Comparison of ENCODE assay signal across 8 mouse cellular contexts in the genomic region with DNA sequence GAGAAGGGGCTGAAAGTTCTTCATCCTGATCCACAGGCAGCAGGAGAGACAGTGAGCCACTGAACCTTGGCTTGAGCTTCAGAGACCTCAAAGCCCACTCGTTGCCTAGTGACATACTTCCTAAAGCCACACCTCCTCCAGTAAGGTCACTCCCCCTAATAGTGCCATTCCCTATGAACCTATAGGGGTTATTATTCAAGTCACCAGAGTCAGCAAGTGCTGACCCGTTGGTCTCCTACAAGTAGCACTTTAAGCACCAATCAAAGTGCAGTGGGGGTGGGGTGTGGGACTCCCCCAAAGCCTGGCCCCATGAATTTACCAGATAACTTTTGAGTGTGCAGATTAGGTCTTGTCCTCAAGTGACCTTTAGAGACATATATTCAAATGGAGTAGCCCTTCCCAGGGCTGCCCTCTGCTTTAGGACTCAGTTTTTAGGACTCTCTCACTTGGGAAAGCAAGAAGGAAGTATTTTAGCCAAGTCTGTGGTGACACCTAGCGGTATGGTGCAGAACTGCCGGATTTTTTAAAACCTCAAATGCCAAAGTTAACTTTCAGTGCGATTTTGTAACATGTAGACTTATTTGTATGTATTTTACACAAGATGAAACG. TPM values are rescaled to one million over a fixed set of nuclear protein-coding genes. Genes with fewer than 3 reads are reported as not detected.
DNase-seq lines count a peak whose midpoint lies in the region; ATAC-seq and TF ChIP-seq lines count a peak whose summit lies in the region.

A gene (minus strand): TSS at position 51 of the 609 bp plus-strand sequence.

- WGBS in forebrain, embryonic 11.5 days, result 18% methylated on average over 6 of the region's 6 CpGs
- WGBS in heart, embryonic 16.5 days, result 10% methylated on average over 6 of the region's 6 CpGs
- WGBS in neural tube, embryonic 13.5 days, result 7% methylated on average over 6 of the region's 6 CpGs

- peak; percentile 29 for DNase-seq in G1E (ENCODE audit: low spot score)
- peak; percentile 34 for DNase-seq in adrenal gland, postnatal 25 days
- peak; percentile 70 for DNase-seq in forebrain, embryonic 11.5 days (ENCODE audit: low spot score)
- peak; percentile 72 to 73 for DNase-seq in kidney, postnatal 4 days
- DNase-seq in lung, adult 18-20 months, result peak; percentile 5 to 50
- no peak for DNase-seq in urinary bladder, postnatal 14 days (ENCODE audit: low spot score)

- no peak for ATAC-seq in G1E (ENCODE audit: extremely low read depth, insufficient number of reproducible peaks, low FRiP score, poor library complexity, severe bottlenecking)
- ATAC-seq in forebrain, embryonic 11.5 days (replicated peaks; ENCODE audit: low FRiP score), result no peak
- no peak for ATAC-seq in heart, embryonic 16.5 days (replicated peaks; ENCODE audit: extremely low read depth, insufficient read depth, low FRiP score)
- ATAC-seq in neural tube, embryonic 13.5 days (ENCODE audit: low read depth), result no peak

- peaks cover 24% of the 10 kb centered on the region for H3K4me1 ChIP-seq in G1E (ENCODE audit: insufficient read depth, low read depth, low read length)
- H3K4me1 ChIP-seq in forebrain, embryonic 11.5 days (replicated peaks; ENCODE audit: control insufficient read depth, insufficient read depth, low read length), result peaks cover 4% of the 10 kb centered on the region
- peaks cover 7% of the 10 kb centered on the region for H3K4me1 ChIP-seq in heart, embryonic 16.5 days (ENCODE audit: control insufficient read depth, insufficient read depth, low read length)
- H3K4me1 ChIP-seq in neural tube, embryonic 13.5 days (replicated peaks), result peaks cover 19% of the 10 kb centered on the region

- no peak within 1 kb of the TSS for H3K4me2 ChIP-seq in forebrain, embryonic 11.5 days (ENCODE audit: low read depth, low read length, severe bottlenecking)
- H3K4me2 ChIP-seq in heart, embryonic 16.5 days (ENCODE audit: low read depth, low read length), result no peak within 1 kb of the TSS
- H3K4me2 ChIP-seq in neural tube, embryonic 13.5 days, result no peak within 1 kb of the TSS

- peak; percentile 69; the same call in 1 of the 2 replicates for TF ChIP-seq CTCF in G1E (IDR thresholded peaks at IDR 0.05; ENCODE audit: low read depth, low read length)

- no peaks in the 10 kb centered on the region for H3K36me3 ChIP-seq in G1E (replicated peaks)
- H3K36me3 ChIP-seq in forebrain, embryonic 11.5 days (ENCODE audit: control insufficient read depth, insufficient read depth, low read length), result no peaks in the 10 kb centered on the region
- no peaks in the 10 kb centered on the region for H3K36me3 ChIP-seq in heart, embryonic 16.5 days (ENCODE audit: control insufficient read depth, insufficient read depth)
- H3K36me3 ChIP-seq in neural tube, embryonic 13.5 days, result no peaks in the 10 kb centered on the region

- no peaks in the 10 kb centered on the region for H3K9me3 ChIP-seq in G1E (replicated peaks)
- no peaks in the 10 kb centered on the region for H3K9me3 ChIP-seq in forebrain, embryonic 11.5 days (ENCODE audit: control insufficient read depth, low read length)
- H3K9me3 ChIP-seq in heart, embryonic 16.5 days (replicated peaks; ENCODE audit: control insufficient read depth, low read length), result no peaks in the 10 kb centered on the region
- H3K9me3 ChIP-seq in neural tube, embryonic 13.5 days, result no peaks in the 10 kb centered on the region

- H3K4me3 ChIP-seq in G1E (ENCODE audit: low read depth, low read length), result no peak within 1 kb of the TSS
- H3K4me3 ChIP-seq in forebrain, embryonic 11.5 days (ENCODE audit: low read depth, low read length), result no peak within 1 kb of the TSS
- no peak within 1 kb of the TSS for H3K4me3 ChIP-seq in heart, embryonic 16.5 days (ENCODE audit: low read length)
- no peak within 1 kb of the TSS for H3K4me3 ChIP-seq in neural tube, embryonic 13.5 days

- H3K27ac ChIP-seq in forebrain, embryonic 11.5 days (ENCODE audit: low read depth, low read length), result no peak within 1 kb of the TSS; the same call in 1 of the 2 replicates
- H3K27ac ChIP-seq in heart, embryonic 16.5 days (ENCODE audit: low read length), result no peak within 1 kb of the TSS
- H3K27ac ChIP-seq in neural tube, embryonic 13.5 days (replicated peaks), result no peak within 1 kb of the TSS

- peaks cover 13% of the 10 kb centered on the region for H3K27me3 ChIP-seq in G1E (ENCODE audit: insufficient read depth, low read length)
- no peaks in the 10 kb centered on the region for H3K27me3 ChIP-seq in forebrain, embryonic 11.5 days (ENCODE audit: control insufficient read depth, insufficient read depth, low read length)
- H3K27me3 ChIP-seq in heart, embryonic 16.5 days (ENCODE audit: control insufficient read depth, insufficient read depth, low read length), result no peaks in the 10 kb centered on the region
- no peaks in the 10 kb centered on the region for H3K27me3 ChIP-seq in neural tube, embryonic 13.5 days

- H3K9ac ChIP-seq in forebrain, embryonic 11.5 days (ENCODE audit: low read length), result no peak within 1 kb of the TSS
- H3K9ac ChIP-seq in heart, embryonic 16.5 days (ENCODE audit: low read length), result no peak within 1 kb of the TSS
- H3K9ac ChIP-seq in neural tube, embryonic 13.5 days, result no peak within 1 kb of the TSS

RNA-seq across cellular contexts. Expression of the gene that starts here (rescaled TPM):
- total RNA-seq in G1E (2014; fragmentation: Nextera tagmentation) (24.1 and 27.2 TPM in 2 replicates), G1E (2017) (22.0 and 23.3 TPM in 2 replicates)
- polyA plus RNA-seq in G1E (2012), result 16.7 and 17.3 TPM in 2 replicates
- total RNA-seq in adrenal gland, postnatal 25 days (2021), result 61.5 and 82.8 TPM in 2 replicates
- polyA plus RNA-seq in forebrain, embryonic 11.5 days (2014; fragmentation: Nextera tagmentation; extraction: Ambion mirVana), result 111 and 123 TPM in 2 replicates
- polyA plus RNA-seq in heart, embryonic 16.5 days (2015; fragmentation: Nextera tagmentation; extraction: Ambion mirVana), result 45.4 and 46.7 TPM in 2 replicates
- polyA plus RNA-seq in neural tube, embryonic 13.5 days (2015; fragmentation: Nextera tagmentation; extraction: Ambion mirVana), result 165 TPM in 2 replicates
